Mouse (Mus musculus) cortical plate, adult 2 months (tissue): ENCODE data around the gene B2m.

ENCODE experiments used
- CTCF ChIP-seq: fragments of 200-500 bp; IDR thresholded peaks from 2 replicates; pipeline ENCODE4 v1.5.1; 2011; ENCODE audit warnings: mild to moderate bottlenecking, control low read depth, low read length; ENCODE audit not compliant: insufficient read depth; ENCODE audit errors: extremely low read depth
- POLR2A ChIP-seq: fragments of 200-500 bp; IDR thresholded peaks from 2 replicates; pipeline ENCODE4 v1.6.1; 2011; ENCODE audit warnings: mild to moderate bottlenecking, low read length, control low read depth; ENCODE audit not compliant: insufficient read depth; ENCODE audit errors: extremely low read depth

GRCm38 (mm10) chr2:122172188-122172587 is 24.7 kb downstream of the B2m start:
- TF ChIP-seq POLR2A (no peak), CTCF (no peak)
